Mouse (Mus musculus) heart, adult 2 months (tissue): Measurements from ENCODE around the gene Camkv.

ENCODE experiments used
- EP300 ChIP-seq: fragments of 200-500 bp; IDR thresholded peaks from 2 replicates; pipeline ENCODE4 v1.6.1; 2011; ENCODE audit warnings: low read depth, low read length, control low read depth; ENCODE audit not compliant: insufficient read depth
- POLR2A ChIP-seq: fragments of 200-500 bp; IDR thresholded peaks from 2 replicates; pipeline ENCODE4 v1.6.1; 2011; ENCODE audit warnings: mild to moderate bottlenecking, low read depth, low read length, control low read depth; ENCODE audit not compliant: insufficient read depth

DNA sequence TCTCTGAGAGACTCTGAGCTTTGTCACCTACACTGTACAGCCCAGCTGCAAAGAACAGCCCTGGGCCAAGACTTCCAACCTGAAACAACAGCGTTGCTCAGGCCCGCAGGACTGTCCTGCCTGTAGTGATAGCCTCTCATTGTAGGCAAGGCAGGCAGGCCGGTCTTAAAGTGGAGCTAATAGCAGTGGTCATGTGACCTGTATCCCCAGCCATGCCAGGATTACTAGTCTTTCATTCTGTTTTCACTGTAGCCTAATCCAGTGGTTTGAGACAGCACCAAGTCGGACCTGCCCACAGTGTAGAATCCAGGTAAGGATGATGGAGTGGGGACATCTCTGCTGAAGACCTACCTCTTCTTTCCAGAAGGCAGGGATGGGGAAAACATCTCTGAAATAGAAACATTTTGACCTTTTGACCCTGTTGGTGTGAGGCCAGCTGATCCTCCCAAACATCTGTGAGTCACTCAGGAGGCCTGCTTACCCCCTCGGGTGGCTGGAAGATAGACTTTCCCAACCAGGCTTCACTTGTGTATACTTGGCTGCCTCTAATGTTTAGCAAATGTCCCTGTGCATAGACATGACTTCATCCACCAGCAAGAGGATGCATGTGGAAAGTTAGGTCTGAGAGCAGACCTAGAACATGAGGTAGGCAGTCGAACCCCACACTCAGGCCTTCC is 20.3 kb downstream of the Camkv start:
- TF ChIP-seq EP300: no peak
- TF ChIP-seq POLR2A: no peak
